Mouse (Mus musculus) adrenal gland, adult 18-20 months (tissue): ENCODE measurements at regions not wholly inside any gene's neighbourhood (a gene's known extent, or its start where the extent isn't known, plus 50 kb on each side); places are given as distances from the start of the nearest gene placed in this dataset.

Source experiments
- DNase-seq, 2 experiments: peaks; one replicate each; pipeline ENCODE4 v3.0.0; 2021 to 2022; ENCODE audit warnings: low spot score in 2 of 2

- no peak for DNase-seq
Measured at GRCm38 (mm10) chr3:128429706-128430105, 533.6 kb upstream of the Fam241a start.

GRCm38 (mm10) chr3:128415568-128415967 is 519.4 kb upstream of the Fam241a start:
- no peak for DNase-seq

GRCm38 (mm10) chr3:128413481-128413880 is 517.4 kb upstream of the Fam241a start:
- DNase-seq: no peak

- DNase-seq: no peak
Measured at GRCm38 (mm10) chr3:128412157-128412556, 516.0 kb upstream of the Fam241a start.

- DNase-seq: no peak
Measured at GRCm38 (mm10) chr3:128394805-128395204, 498.7 kb upstream of the Fam241a start.

- DNase-seq: no peak
Measured at GRCm38 (mm10) chr3:128380579-128380978, 484.5 kb upstream of the Fam241a start.

GRCm38 (mm10) chr3:128369521-128370127 is 473.5 kb upstream of the Fam241a start:
- no peak for DNase-seq

GRCm38 (mm10) chr3:128362310-128362709 is 466.2 kb upstream of the Fam241a start:
- no peak for DNase-seq

GRCm38 (mm10) chr3:128349123-128349522 is 453.0 kb upstream of the Fam241a start:
- peak in 1 of 2 experiments; percentile 8 for DNase-seq

- DNase-seq: no peak
Measured at GRCm38 (mm10) chr3:128347782-128348574, 451.9 kb upstream of the Fam241a start.

GRCm38 (mm10) chr3:128337508-128337907 is 441.4 kb upstream of the Fam241a start:
- no peak for DNase-seq

- DNase-seq: peak; percentile 39 to 47
Measured at GRCm38 (mm10) chr3:128337031-128337430, 440.9 kb upstream of the Fam241a start.

GRCm38 (mm10) chr3:128327677-128328076 is 431.6 kb upstream of the Fam241a start:
- no peak for DNase-seq

GRCm38 (mm10) chr3:128301312-128301711 is 405.2 kb upstream of the Fam241a start:
- DNase-seq: no peak

- no peak for DNase-seq
Measured at GRCm38 (mm10) chr3:128298110-128298509, 402.0 kb upstream of the Fam241a start.

- no peak for DNase-seq
Measured at GRCm38 (mm10) chr3:128287846-128288245, 391.7 kb upstream of the Fam241a start.

GRCm38 (mm10) chr3:128285214-128285613 is 389.1 kb upstream of the Fam241a start:
- DNase-seq: no peak

- no peak for DNase-seq
Measured at GRCm38 (mm10) chr3:128280626-128281025, 384.5 kb upstream of the Fam241a start.

- DNase-seq: no peak
Measured at GRCm38 (mm10) chr3:128270576-128270975, 374.5 kb upstream of the Fam241a start.

GRCm38 (mm10) chr3:128261208-128261607 is 365.1 kb upstream of the Fam241a start:
- DNase-seq: no peak

- DNase-seq: no peak
Measured at GRCm38 (mm10) chr3:128247816-128248215, 351.7 kb upstream of the Fam241a start.

GRCm38 (mm10) chr3:128239813-128240421 is 343.8 kb upstream of the Fam241a start:
- no peak for DNase-seq
